Mouse (Mus musculus) activated CD4-positive, CD25-positive, alpha-beta regulatory T cell, adult 4 months (primary cell): ENCODE measurements around the gene Glis3. TPM values are rescaled to one million over a fixed set of nuclear protein-coding genes. Genes with fewer than 3 reads are reported as not detected.

Source experiments
- ATAC-seq: one replicate; pipeline ENCODE4 v1.8.0; 2017
- polyA plus RNA-seq, 2 experiments: library from polyadenylated mRNA; unstranded; fragments of 100-300 nt; shearing (Covaris generic); gene quantifications; one replicate each; pipeline ENCODE4 v1.2.1; 2017

Gene Glis3
- polyA plus RNA-seq, 2 experiments from 2014 or later = 0.13 to 1.3 TPM

DNA sequence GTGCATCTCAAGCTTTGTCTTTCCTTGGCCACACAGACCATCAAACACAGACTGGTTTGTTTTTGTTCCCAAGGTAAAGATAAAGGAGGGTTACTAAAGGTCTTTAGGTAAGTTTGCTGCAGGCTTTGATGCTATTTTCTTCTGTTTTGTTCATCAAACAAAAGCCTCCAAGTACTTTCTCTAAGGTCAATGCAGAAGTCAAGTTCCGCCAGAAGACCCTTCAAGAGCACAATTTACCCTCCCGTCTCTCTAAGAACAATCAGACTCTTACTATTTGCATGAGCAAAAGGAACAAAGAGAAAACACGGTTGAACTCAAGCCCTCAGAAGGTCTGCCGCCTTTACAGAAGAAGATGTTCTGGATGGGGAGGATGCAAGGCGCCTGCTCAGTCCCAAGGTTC lies 206.3 kb downstream of the Glis3 start:
- no peak for ATAC-seq

GRCm38 (mm10) chr19:28471144-28471543 lies 208.7 kb downstream of the Glis3 start:
- peak; percentile 83 for ATAC-seq

DNA sequence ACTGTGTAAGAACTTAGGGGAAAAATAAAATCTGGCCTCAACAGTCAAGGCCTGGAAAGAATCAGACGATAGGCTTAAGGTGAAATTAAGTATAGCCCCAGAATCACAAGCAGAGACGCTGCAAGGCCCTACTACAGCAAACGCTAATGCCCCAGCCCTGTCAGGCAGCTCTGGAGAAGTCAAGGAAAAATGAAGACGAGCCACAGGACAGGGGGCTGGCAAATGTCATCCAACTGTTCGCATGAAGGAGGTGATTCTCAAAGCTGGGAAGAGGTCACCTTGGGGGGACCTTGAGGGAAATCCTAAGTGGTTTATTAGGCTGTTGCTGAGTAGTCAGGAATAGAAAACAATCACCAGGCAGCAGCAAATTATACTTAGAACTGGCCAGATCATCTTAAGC lies 214.1 kb downstream of the Glis3 start:
- ATAC-seq = no peak

DNA sequence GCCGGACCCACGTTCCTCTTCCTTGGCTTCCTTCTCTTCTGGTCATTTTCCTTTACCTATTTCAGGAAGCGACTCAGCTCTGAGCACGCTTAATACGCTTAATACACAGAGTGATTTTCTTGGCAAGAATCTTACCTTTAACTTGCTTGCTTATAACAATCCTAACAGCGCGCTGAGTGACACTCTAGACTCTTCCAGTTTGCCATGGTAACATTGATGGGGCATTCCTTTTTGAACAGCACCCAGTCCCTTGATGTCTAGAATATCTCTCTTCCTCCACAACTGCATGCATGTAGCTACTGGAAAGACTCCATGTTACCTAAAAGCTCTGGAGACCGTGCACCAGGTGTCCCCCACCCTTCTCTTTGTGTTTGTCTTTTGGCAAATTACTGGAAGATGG lies 225.5 kb downstream of the Glis3 start:
- no peak for ATAC-seq

DNA sequence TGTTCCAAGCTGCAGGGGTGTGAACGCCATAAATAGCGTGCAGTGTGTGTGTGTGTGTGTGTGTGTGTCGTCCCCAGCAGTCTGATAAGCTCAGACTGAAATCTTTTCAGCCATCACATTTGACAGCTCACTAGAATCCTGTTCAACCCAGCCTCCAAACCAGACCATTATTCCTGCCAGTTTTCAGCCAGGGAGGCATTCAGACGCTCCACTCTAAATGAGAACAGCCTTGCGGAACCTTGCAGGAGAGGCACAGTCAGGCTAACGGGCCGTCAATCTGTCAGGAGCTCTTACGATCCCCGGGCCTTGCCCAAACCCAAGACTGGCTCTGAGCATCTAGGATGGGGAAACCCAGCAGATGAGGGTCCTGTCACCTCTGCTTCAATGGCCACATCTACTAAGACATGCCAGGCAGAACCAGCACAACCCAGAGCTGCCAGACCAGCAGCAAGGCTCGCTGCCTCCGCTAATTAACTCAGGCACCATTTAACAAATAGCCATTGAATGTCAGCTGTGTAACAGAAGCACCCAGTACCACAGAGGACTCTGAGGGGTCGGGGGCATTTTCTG lies 226.8 kb downstream of the Glis3 start:
- no peak for ATAC-seq

GRCm38 (mm10) chr19:28448811-28449210 lies 231.1 kb downstream of the Glis3 start:
- ATAC-seq = no peak

DNA sequence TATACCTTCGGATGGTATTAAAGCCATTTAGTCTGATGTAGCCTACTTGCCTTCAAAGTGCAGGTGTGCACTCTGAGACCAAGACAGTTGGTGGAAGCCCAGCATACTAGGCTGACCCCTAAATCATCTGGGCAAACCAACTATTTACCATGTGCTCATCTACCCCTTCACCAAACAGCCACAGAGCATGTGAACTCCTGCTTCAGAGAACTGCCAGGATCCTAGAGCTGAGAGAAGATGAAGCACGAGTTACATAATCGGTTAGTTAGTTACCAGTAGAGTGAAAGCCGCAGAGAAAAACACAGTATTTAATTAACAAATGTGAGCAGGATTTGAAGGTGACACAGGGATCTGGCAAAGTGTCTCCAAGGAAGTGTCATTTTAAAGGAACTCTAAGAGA lies 237.7 kb downstream of the Glis3 start:
- no peak for ATAC-seq

DNA sequence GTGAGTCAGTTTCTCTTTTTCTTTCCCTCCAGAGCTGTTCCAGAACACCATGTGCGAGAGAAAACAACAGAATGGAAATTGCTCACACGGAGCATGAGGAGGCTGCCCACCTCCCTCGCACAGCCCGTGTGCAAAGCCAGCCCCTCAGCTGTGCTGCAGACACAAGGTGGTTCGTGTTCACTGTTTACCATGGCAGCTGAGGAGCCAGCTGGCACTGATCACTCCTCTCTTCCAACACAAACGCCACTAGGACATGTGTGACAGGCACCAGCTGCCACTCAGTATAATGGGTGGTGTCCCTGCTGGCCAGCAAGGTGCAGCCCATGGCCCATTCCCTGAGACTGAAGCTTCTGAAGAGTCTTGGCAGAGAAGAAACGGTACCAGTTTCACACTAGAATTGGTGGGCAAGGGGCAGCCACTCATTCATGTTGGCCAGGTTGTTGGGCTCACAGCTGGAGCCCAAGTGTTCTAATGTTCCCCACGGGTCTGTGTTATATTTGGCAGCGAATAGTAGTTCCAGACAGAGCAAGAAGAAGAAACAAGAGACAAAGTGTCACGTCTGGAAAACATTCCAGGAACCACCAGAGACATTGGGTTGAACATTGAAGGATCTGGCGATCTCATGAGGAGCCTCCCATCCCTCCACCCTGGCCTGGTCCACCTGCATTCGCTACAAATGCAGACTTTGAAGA lies 243.3 kb downstream of the Glis3 start:
- ATAC-seq = no peak

DNA sequence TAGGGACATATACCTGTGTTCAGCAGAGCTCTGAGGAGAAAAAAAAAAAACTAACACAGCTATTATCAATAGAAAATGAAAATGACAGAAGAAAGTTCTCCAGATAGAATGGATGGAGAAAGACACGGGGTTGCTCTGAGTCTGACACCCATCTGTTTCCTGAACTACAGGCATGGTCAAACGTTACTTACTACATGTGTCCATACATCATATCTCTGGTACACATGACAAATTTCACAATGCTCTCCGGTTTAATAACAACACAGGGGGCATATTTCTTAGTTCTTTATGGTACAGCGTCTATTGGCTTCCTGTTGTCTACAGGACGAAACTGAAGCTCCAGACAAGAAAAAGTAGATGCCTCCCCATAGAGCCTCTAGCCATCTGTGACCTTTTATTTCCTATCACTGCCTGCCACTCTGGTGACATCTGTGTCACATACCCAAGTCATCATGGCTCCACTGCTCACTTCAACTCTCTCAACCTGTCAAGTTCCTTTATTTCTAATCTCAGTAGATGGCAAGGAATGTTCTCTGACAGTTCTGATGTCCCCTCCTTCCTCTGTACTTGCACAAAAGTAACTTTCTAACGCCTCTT lies 251.6 kb downstream of the Glis3 start:
- ATAC-seq = no peak

DNA sequence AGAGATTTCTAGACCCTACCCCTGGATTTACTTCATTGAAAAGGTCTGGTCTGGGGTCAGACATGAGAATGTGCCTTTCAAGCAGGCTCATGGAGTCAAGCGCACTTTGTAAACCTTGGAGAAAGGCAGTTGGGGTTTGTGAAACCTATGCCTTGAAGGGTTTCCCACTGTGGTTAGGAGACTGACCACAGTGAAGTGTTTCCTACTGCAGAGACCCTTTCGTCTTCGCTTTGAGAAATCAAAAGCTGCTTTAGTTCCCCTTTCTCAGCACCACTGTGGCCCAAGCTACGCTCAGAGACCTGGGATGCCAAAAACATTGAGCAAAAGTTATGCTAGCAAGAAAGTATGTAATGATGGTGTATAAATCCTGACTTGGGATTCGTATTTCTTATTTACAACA lies 255.7 kb downstream of the Glis3 start:
- no peak for ATAC-seq

GRCm38 (mm10) chr19:28422939-28423338 lies 256.9 kb downstream of the Glis3 start:
- ATAC-seq = no peak

DNA sequence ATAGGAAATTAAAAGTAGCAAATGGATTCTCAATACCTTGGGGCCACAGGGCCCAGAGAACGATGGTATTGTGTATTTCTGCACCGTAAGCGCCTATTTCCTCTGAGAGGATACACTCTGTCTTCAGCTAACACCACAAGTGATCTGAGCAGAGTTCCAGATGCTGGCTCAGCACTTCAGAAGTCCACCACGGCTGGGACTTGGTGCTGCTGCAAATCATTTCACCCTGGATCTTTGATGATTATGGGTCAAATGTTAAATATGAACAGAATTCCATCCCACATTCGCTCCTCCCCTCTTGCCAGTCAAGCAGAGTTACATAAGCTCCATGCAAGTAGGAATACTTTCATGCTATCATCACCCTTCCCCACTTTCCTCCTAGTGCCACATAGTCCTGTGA lies 263.8 kb downstream of the Glis3 start:
- no peak for ATAC-seq

DNA sequence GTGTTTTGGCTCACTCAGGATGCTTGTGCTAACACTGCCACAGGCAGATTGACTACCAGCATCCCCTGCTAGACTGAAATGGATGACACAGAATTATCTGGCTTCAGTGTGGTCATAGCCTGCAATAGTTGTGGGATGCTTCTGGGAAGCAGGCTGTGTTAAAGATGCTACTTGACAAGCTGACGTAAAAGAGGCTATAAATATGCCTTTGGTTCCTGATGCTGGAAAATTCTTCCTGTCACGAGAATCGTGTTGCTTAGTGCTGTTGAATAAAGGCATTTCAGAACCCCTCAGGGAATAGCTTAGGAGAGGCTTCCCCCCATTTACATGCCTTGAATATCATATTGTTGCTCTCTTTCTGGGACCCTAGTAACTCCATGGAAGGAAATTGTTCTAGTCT lies 271.1 kb downstream of the Glis3 start:
- ATAC-seq = no peak

DNA sequence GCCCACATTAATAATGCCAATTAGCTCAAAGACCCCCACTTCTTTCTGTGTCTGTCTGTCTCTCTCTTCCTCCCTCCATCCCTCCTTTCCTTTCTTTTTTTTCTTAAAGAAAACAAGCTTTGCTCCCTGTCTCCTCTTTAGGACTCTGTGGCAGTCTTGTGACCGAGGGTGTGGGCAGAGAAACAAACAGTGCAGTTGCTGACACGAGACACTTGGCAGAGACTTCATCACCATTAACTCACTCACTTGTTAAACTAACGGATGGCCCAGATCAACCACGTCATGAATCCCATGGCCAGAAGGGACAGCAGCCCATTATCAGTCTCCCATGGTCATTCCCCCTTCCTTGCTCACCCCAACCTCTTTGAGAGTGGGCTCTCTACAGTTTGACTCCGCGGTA lies 276.9 kb downstream of the Glis3 start:
- ATAC-seq = no peak

DNA sequence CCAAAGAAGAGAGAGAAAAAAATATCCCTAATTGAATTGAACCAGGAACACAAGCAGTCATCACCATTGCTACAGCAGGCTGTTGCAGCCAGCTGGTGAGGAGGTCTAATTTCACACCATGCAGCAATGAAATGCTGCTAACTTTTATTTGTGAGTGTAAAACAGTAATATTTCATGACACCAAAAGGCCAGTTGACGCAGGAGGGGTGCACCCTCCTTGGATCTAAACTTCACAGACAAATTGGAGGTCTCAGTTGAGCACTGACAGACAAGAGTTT lies 284.4 kb downstream of the Glis3 start:
- no peak for ATAC-seq

DNA sequence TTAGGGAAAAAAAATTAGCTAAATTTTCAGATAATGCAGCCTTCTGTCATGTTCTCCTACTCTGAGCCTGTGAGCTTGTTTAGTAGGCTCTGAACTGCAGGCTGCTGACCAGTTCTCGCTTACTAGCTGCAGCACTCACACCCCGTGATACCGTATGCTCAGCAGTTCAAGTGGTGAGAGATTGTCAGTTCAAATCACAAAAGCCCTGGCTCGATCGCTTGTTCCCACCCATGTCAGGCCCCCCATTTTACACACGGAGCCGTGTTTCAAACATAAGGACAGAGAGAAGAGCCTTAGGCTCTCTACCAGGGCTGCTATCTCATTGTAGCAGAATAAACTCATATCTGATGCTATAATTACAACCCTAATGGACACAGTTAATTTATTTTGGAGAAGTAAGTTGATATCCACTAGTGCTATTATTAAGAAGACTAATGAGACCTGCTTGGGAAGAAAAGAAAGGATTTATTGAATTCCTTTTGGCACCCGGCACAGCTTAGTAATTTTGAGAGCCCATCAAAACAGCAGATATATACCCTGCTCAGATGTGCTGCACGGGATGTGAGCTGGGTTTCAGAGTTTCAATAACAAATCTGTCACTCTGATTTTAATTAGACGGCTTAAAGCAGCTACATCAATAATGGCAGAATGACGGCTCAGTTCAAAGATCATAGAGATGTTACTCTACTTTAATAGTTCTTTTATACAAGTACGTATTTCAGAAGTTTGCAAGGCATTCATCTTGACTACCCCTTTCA lies 284.9 kb downstream of the Glis3 start:
- no peak for ATAC-seq

DNA sequence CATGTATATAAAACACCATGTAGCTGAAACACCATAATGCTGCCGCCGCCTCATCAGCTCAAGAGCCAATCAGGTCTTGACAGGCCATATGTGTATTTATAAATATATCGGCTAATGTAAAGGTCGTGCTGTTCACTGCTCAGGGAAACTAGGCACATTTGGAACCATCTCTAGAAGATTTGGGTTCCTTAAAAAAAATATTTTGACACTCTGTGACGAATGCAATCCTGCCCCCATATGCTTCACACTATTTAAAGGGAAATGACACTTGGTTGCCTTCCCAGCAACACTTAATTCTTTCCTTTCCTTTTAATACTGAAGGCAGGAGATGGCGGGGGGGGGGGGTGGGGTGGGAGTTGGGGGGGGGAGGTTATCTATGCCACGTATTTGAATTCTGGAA lies 286.1 kb downstream of the Glis3 start:
- no peak for ATAC-seq

DNA sequence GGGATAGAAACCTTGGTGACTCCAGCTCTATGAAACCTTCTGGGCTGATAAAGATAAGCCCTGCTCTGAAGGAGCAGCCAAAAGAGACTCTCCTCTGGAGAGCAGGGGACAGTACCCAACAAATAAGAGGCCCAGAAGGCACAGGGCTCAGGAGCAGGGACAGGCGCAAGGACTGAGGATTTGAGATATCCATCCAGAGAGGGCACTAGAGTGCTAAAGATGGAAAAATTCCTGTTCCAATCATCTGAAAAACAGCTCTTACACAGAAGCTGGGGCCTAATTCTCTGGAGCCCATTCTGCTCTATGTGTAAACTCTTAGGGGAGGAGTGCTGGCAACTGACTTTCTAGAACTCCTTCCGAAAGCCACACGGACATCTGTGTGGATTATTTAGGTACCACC lies 287.0 kb downstream of the Glis3 start:
- no peak for ATAC-seq

DNA sequence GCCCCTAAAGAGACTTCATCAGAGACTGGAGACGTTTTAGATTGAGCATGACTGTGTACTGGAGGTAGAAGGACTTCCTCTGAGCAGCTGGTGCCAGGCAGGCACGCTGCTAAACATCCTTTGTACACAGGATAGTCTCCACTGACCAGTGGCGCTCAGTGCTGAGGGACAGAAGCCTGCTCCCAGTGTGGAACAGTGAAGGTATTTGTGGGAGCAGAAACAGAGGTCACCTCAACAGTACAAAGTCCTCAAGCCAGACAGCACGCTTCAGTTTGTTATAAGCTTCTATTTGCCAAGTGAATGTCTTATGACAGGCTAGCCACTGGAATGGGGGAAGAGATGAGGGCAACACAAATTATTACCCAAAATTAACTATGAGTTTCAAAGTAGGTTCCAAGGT lies 289.0 kb downstream of the Glis3 start:
- no peak for ATAC-seq

DNA sequence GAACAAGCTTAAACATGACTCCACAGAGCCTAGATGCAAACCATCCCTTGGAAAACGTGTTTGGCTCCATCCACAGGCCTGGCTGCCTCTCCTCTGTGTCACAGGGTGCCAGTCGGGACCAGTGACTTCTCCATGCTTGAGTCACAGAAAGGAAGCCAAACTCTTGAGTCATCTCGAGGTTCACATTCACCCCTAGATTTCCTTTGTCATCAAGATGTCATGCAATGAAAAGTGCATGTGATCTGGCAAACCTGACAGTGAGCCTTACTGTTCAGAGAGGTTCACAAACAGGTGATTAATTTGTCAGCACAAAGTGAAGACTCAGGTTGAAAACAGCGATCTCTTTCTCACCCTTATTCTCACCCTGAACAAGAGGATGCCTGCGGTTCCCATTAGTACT lies 290.7 kb downstream of the Glis3 start:
- no peak for ATAC-seq

DNA sequence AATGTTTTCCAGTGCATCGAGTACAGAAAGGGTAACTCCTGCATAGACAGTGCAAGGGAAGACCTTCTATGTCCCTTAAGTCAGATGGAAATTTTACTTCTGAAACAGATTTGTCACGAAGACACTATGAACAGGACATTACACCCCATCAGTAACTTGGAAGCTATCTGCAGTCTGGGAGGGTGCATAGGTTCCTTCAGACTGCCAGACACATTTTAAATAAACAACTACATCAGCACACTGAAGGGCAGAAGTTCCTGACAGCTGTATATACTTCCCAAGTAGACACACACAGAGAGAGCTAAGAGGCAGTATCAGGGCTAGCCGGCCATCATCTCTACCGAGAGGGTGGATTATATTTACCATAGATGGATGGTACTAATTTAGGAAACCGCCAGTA lies 296.5 kb downstream of the Glis3 start:
- ATAC-seq = no peak

DNA sequence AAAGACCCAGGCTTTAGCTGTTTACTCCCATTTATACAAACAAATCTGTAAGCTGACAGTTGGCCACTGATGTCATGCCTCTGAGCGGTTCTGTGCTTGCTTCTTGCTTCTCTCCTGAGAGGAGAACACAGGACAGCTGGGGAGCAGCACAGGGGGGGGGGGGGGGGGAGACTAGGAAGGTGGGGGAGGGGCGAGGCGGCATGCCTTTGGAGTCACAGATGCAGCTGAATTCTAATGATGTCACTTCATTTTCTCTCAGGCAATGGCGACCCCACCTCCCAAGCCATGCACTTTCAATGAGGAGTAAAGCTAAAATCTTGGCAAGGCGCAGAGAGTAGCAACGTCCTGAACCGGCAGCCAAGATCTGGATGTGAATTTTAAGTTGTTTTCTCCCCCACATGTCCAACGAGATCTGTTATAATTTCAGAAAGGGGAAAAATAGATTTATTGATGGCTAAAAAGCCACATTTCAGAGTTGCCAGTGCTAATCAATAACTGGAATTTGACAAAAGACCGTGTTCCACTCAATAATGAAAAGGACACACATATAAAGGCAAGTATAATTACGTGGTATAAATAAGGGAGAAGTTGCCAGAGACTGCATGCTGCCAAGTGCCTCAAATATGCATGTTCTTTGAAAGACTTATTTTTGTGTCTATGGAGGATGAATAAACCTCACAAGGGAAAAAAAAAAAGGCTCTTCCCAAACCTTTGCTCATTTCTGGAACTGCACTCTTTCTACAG lies 297.5 kb downstream of the Glis3 start:
- ATAC-seq = no peak

GRCm38 (mm10) chr19:28381441-28381840 lies 298.4 kb downstream of the Glis3 start:
- ATAC-seq = no peak
